Mouse (Mus musculus): ENCODE measurements around the gene Coro7. TPM values are rescaled to one million over a fixed set of nuclear protein-coding genes. Genes with fewer than 3 reads are reported as not detected.

Gene Coro7
- 17.2 and 17.8 TPM in 2 replicates for total RNA-seq (2014; rRNA removed; ENCODE audit: low replicate concordance)
- 8.0 and 9.9 TPM in 2 replicates for polyA plus RNA-seq (2015; fragmentation: Nextera tagmentation; extraction: Ambion mirVana)

DNA sequence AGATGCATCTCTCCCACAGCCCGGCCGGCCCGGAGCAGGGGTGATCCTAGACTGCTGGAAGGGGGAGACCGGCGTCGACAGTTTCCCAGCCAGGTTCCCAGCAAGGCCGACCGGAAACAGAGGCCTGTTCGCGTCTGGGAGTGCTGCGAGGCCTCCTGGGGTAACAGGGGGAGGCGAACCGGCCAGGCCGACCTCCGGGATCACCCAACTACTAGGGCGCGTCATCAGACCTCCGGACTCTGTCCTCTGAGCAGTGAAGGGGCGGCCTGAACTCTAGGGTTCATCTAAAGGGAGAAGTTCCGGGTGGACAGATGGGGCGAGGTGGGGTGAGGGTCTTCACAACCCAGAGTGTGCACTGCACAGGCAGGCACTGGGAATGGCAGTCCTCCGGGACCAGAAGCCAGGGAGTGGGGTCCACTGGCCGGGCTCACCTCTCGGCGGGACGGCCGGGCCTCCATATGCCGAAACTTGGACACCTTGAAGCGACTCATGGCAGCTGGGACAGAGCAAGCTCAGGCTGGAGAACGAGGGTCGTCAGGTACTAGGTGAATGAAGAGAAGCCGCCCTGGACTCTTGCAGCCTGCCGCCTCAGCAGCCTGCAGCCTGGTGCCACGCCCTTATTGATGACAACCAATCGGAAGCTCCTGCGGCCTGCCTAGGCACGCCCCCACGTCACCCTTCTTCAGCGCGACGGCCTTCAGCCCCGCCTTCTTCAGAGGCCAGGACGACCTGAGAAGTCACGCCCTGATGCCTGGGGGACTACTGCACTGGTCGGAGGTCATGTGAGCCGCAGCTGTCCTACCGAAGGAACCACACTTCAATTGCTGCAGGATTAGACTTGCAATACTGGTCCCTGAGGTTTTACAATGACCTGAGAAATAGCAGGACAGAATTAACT lies at the start of gene Coro7:
Coro7 (minus strand) TSS at position 657 of the 898 bp plus-strand sequence.
- peak within 1 kb of the TSS; percentile 57 for H3K4me3 ChIP-seq (ENCODE audit: low read depth, low read length)
- no peaks in the 10 kb centered on the region for H3K9me3 ChIP-seq (replicated peaks; ENCODE audit: control insufficient read depth, low read length)
- ATAC-seq (ENCODE audit: insufficient read depth, low read depth), result peak; percentile 91
- peaks cover 7% of the 10 kb centered on the region for H3K4me1 ChIP-seq (ENCODE audit: control insufficient read depth, insufficient read depth)
- TF ChIP-seq EP300 (IDR thresholded peaks at IDR 0.05; ENCODE audit: low read depth), result no peak
- no peak for TF ChIP-seq CTCF (IDR thresholded peaks at IDR 0.05; ENCODE audit: low read depth)
- H3K36me3 ChIP-seq (replicated peaks; ENCODE audit: control insufficient read depth, insufficient read depth, low read length), result peaks cover 21% of the 10 kb centered on the region
- H3K4me2 ChIP-seq (ENCODE audit: low read depth, low read length), result peak within 1 kb of the TSS; percentile 87
- H3K27ac ChIP-seq (ENCODE audit: low read depth), result peak within 1 kb of the TSS; percentile 36; the same call in 1 of the 2 replicates
- peak within 1 kb of the TSS; percentile 58 for H3K9ac ChIP-seq (replicated peaks; ENCODE audit: low read depth, low read length)
- WGBS, result under 1% methylated on average over 47 of the region's 47 CpGs
- peak; percentile 97 for DNase-seq (ENCODE audit: low spot score)
- no peaks in the 10 kb centered on the region for H3K27me3 ChIP-seq (ENCODE audit: control insufficient read depth, insufficient read depth, low read length)

DNA sequence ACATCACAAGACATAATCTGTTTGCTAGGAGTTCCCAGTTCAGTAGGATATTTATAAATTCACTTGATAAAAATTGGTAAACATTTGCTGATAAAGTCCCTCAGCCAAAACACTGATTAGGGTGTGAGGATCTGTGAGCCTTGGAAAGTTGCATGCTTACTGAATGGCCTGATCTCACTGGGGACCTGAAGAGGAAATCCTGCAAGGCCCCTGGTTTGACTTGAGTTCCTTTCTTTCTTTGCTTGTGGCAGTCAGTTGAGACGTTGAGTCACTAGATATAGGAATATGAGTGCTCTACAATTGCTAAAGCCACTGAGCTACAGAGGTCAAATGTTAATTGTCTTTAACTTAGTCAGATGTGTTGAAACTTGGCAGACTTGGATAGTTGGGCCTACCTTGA lies 48.4 kb upstream of the Coro7 start:
- H3K4me2 ChIP-seq (ENCODE audit: low read depth, low read length), result peak overlapping the region; percentile 61; the same call in 1 of the 2 replicates
- 19% methylated on average over 1 of the region's 1 CpGs for WGBS
- H3K9ac ChIP-seq (replicated peaks; ENCODE audit: low read depth, low read length), result no peak overlapping the region
- TF ChIP-seq CTCF (IDR thresholded peaks at IDR 0.05; ENCODE audit: low read depth), result no peak
- TF ChIP-seq EP300 (IDR thresholded peaks at IDR 0.05; ENCODE audit: low read depth), result no peak
- H3K9me3 ChIP-seq (replicated peaks; ENCODE audit: control insufficient read depth, low read length), result no peaks in the 10 kb centered on the region
- ATAC-seq (ENCODE audit: insufficient read depth, low read depth), result no peak
- peak; percentile 24 for DNase-seq (ENCODE audit: low spot score)
- no peak overlapping the region for H3K4me3 ChIP-seq (ENCODE audit: low read depth, low read length)
- peaks cover 11% of the 10 kb centered on the region for H3K4me1 ChIP-seq (ENCODE audit: control insufficient read depth, insufficient read depth)
- no peaks in the 10 kb centered on the region for H3K36me3 ChIP-seq (replicated peaks; ENCODE audit: control insufficient read depth, insufficient read depth, low read length)
- no peaks in the 10 kb centered on the region for H3K27me3 ChIP-seq (ENCODE audit: control insufficient read depth, insufficient read depth, low read length)
- peak overlapping the region; percentile 51; the same call in 1 of the 2 replicates for H3K27ac ChIP-seq (ENCODE audit: low read depth)

DNA sequence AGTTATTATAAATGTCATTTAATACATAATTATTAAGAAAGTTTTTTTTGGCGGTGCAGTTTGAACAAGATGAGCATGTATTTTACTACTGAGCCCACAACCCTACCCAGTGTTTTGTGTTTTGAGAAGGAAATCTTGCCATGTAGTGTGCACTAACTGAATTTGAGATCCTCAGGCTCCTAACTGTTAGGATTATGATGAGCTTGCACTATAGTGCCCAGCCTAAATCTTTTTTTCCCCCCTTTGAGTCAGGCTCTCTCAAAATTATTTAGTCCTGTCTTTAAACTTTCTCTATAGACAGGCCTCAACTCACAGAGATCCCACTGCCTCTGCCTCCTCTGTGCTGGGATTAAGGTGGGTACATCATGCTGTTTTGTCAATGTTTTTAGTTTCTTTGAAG lies 47.9 kb upstream of the Coro7 start:
- Histone ChIP-seq H3K36me3 (replicated peaks; ENCODE audit: control insufficient read depth, insufficient read depth, low read length) (no peaks in the 10 kb centered on the region), H3K27me3 (ENCODE audit: control insufficient read depth, insufficient read depth, low read length) (no peaks in the 10 kb centered on the region), H3K4me2 (ENCODE audit: low read depth, low read length) (peak overlapping the region; percentile 61), H3K4me1 (ENCODE audit: control insufficient read depth, insufficient read depth) (peaks cover 11% of the 10 kb centered on the region), H3K4me3 (ENCODE audit: low read depth, low read length) (peak overlapping the region; percentile 88), H3K9me3 (replicated peaks; ENCODE audit: control insufficient read depth, low read length) (no peaks in the 10 kb centered on the region), H3K27ac (ENCODE audit: low read depth) (peak overlapping the region; percentile 51), H3K9ac (replicated peaks; ENCODE audit: low read depth, low read length) (peak overlapping the region; percentile 88; the same call in 1 of the 2 replicates)
- ATAC-seq (ENCODE audit: insufficient read depth, low read depth) (no peak), DNase-seq (ENCODE audit: low spot score) (no peak)
- 89% methylated on average over 1 of the region's 1 CpGs for WGBS
- TF ChIP-seq EP300 (IDR thresholded peaks at IDR 0.05; ENCODE audit: low read depth) (no peak), CTCF (IDR thresholded peaks at IDR 0.05; ENCODE audit: low read depth) (no peak)

DNA sequence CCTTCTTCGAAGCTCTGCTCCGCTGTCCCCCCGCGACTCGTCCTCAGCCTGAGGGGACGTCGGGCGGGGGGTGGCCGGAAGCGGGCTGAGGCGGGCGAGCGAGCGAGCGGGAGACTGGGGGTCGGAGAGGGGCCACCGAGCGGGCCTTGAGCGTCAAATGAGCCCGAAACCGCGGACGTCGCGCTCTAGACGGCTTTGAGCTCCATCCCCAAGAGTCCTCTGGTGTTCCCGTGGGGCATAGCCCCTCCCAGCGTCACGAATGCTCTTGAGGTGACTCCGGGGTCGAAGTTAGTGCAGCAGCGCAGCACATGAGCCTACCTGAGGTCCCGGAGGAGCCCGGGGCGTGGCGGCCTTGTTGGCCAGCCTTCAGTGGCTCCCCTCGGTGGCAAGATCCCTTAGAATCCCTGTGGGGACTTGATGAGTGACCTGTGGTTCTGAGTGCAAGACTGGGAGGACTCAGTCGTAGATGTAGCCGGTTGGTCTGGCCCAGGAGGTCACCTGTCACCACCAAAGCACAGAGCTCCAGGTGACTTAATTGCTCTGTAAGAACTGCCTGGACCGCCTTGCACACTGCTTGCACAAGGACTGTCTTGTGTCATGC lies 47.1 kb upstream of the Coro7 start:
- H3K9me3 ChIP-seq (replicated peaks; ENCODE audit: control insufficient read depth, low read length), result no peaks in the 10 kb centered on the region
- H3K4me3 ChIP-seq (ENCODE audit: low read depth, low read length), result peak overlapping the region; percentile 88
- peak overlapping the region; percentile 88 for H3K9ac ChIP-seq (replicated peaks; ENCODE audit: low read depth, low read length)
- no peak for TF ChIP-seq CTCF (IDR thresholded peaks at IDR 0.05; ENCODE audit: low read depth)
- TF ChIP-seq EP300 (IDR thresholded peaks at IDR 0.05; ENCODE audit: low read depth), result no peak
- ATAC-seq (ENCODE audit: insufficient read depth, low read depth) (peak; percentile 76), DNase-seq (ENCODE audit: low spot score) (no peak)
- peak overlapping the region; percentile 88 for H3K27ac ChIP-seq (ENCODE audit: low read depth)
- H3K4me2 ChIP-seq (ENCODE audit: low read depth, low read length), result peak overlapping the region; percentile 61
- WGBS, result under 1% methylated on average over 40 of the region's 40 CpGs
- no peaks in the 10 kb centered on the region for H3K36me3 ChIP-seq (replicated peaks; ENCODE audit: control insufficient read depth, insufficient read depth, low read length)
- no peaks in the 10 kb centered on the region for H3K27me3 ChIP-seq (ENCODE audit: control insufficient read depth, insufficient read depth, low read length)
- peaks cover 11% of the 10 kb centered on the region for H3K4me1 ChIP-seq (ENCODE audit: control insufficient read depth, insufficient read depth)

DNA sequence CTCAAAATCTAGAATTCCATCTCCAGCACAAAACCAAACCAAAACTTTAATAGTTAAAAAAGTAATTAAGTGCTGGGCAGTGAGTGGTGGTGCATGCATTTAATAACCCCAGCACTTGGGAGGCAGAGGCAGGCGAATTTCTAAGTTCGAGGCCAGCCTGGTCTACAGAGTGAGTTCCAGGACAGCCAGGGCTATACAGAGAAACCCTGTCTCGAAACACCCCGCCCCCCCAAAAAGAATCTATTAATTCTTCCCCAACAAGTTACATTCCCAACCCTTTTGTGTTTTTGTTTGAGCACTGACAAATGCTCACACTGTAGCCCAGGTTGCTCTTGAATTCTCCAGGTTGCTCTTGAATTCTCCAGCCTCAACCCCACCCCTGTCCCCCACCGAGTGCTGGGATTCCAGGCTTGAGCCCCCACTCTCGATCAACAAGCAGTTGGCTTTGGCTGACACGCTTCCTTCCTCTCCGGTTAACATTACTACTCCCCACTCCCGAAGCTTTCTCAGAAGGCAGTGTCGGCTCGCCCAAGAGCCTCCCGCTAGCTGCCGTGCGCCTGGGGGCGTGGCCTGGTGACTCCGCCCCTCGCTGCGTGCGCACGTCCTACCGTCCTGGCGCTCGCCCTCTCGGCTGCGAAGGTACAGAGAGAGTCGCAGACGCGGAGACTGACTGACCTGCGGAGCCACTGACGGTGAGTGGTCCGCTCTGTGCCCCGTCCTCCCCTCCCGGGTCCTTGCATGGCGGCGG lies 46.4 kb upstream of the Coro7 start, which contains the start of gene Hmox2:
Hmox2 (plus strand) TSS at position 582 of the 748 bp plus-strand sequence.
- Histone ChIP-seq H3K9ac (replicated peaks; ENCODE audit: low read depth, low read length) (peak within 1 kb of the TSS; percentile 88), H3K4me1 (ENCODE audit: control insufficient read depth, insufficient read depth) (peaks cover 11% of the 10 kb centered on the region), H3K9me3 (replicated peaks; ENCODE audit: control insufficient read depth, low read length) (no peaks in the 10 kb centered on the region), H3K4me3 (ENCODE audit: low read depth, low read length) (peak within 1 kb of the TSS; percentile 88), H3K36me3 (replicated peaks; ENCODE audit: control insufficient read depth, insufficient read depth, low read length) (no peaks in the 10 kb centered on the region), H3K4me2 (ENCODE audit: low read depth, low read length) (peak within 1 kb of the TSS; percentile 61), H3K27ac (ENCODE audit: low read depth) (peak within 1 kb of the TSS; percentile 88), H3K27me3 (ENCODE audit: control insufficient read depth, insufficient read depth, low read length) (no peaks in the 10 kb centered on the region)
- 5% methylated on average over 35 of the region's 35 CpGs for WGBS
- ATAC-seq (ENCODE audit: insufficient read depth, low read depth) (peak; percentile 95), DNase-seq (ENCODE audit: low spot score) (peak; percentile 90)
- no peak for TF ChIP-seq CTCF (IDR thresholded peaks at IDR 0.05; ENCODE audit: low read depth)
- TF ChIP-seq EP300 (IDR thresholded peaks at IDR 0.05; ENCODE audit: low read depth), result no peak
